Mouse (Mus musculus): ENCODE results near the gene Slc1a2. TPM values are rescaled to one million over a fixed set of nuclear protein-coding genes. Genes with fewer than 3 reads are reported as not detected.

Gene Slc1a2
- total RNA-seq, 1 experiment from 2014 or later = 2.4 TPM

- DNase-seq = peak; percentile 15
These were observed 106.3 kb downstream of the Slc1a2 start for GRCm38 (mm10) chr2:102764602-102765374.

GRCm38 (mm10) chr2:102768267-102768666 is 109.8 kb downstream of the Slc1a2 start:
- no peak for DNase-seq

GRCm38 (mm10) chr2:102771304-102771703 is 112.8 kb downstream of the Slc1a2 start:
- no peak for DNase-seq

DNA sequence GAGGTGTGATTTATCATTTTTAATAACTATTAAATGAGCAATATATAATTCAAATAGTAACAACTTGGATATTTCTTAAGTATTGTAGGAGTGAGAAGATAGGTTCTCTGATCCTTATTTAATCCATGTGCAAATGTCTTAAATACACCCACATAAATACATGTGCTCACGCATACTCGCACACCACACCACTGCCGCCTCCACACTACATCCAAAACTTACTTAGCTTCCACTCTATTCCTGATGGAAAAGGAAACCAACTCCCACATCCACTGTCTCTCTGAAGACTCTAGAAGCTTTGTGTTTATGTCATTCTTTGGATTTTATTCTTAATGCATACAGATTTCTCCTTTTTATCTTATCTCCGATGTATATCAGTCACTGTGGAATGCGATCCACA is 113.8 kb downstream of the Slc1a2 start:
- DNase-seq = no peak

GRCm38 (mm10) chr2:102774700-102775099 is 116.2 kb downstream of the Slc1a2 start:
- no peak for DNase-seq

DNA sequence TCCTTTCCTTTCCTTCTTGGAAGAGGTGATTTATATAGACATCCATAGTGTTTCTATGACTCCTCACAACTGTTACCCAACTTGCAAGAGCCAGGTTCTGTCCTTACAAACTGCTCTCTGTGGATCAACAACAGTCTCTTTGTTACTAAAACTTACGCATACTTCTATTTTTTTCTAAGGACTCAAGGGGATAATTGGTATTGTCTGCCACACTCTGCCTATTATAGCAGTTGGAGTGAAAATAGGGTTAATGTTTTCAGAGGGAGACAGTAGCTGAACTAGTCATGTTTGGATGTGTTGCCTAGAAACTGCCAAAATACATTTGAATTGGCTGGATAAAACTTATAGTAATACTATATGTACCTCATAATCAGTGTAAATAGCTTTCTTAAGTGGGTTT is 117.1 kb downstream of the Slc1a2 start:
- DNase-seq = no peak

GRCm38 (mm10) chr2:102778208-102778607 is 119.7 kb downstream of the Slc1a2 start:
- no peak for DNase-seq

DNA sequence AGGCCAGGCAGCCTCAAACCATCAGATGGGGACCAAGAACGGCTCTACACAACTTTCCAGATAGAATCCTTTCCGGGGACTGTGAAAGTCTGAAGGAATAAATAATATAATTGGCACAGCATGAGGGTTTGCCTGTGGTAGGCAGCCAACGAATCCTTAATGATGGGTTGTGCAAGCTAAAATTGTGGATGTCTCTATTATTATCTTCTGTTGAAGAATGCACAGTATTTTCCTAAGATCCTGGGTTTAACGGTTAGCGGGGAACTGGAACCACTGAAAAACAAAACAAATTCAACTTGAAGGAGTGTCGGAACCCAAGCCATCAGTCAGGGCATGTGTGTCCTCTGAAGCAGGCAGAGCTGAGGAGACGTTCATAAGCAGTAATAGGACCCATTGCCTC is 124.3 kb downstream of the Slc1a2 start:
- no peak for DNase-seq

DNA sequence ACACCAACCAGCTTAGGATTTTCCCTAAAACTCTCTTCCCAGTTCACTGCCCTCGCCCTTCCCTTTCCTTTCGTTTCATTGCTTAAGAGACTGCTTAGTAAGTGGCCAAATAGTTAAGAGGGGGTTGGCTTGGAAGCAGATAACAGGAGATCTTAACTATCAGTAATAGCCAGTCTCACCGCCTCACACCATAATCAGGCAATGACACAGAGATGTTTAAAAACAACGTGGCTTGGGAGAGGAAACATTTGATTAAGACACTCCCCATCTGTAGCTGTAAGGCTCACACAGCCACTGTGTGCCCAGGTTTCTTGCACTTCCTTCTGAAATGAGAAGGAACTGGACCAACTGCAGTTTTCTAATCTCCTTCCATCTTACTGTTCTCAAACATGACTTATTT is 127.2 kb downstream of the Slc1a2 start:
- DNase-seq = no peak

DNA sequence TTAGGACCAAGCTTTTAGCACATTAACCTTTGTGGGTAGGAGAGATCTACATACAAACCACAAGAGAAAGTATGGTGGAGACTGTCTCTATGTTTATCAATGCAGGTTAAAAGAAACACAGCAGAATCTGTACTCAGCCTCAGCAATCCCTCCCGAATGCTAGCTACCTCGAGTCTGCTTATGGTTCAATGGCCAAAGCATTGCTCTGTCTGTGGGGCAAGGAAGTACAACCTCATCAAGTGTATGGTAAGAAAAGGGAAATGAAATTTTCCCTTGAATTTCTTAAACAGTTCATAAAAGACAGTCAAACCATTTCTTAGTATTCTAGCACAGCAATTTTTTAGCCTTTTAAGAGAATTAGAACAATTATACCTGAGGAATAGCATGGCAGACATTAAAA is 133.2 kb downstream of the Slc1a2 start:
- no peak for DNase-seq

DNA sequence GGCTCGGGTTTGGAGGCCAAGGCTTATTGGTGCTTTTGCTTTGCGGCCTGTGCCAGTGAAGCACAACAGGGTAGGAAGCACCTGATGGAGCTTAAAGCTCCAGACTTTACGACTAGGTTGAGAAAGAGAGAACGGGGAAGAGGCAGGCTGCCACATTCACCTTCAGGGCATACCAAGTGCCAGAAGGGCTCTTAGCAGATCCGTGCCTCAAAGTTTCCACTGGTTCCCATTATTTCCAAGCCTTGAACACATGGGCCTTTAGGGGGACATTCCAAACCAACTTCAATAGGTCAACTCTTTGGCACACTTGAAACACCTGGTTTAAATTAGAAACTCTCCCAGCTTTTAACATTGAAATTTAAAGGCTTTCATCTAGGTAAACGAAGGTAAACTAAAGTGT is 134.3 kb downstream of the Slc1a2 start:
- DNase-seq = no peak

DNA sequence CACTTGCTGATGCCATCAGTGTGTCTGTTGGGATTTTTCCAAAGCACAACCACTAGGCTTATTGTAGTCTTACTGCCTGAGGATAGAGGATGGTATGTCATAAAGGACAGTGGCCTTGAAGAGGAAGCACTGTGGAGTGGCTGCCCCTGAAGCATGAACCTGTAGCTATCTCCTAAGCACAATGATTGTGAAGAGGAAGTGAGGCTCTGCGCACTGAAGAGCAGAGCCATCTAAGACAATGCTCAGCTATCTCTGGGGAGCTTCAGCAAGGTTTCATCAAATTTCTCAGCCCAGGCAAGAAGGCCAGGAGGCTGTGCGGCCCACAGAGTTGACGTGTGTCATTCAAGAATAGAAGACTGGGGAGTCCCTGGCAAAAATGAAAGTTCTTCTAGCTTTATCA is 136.6 kb downstream of the Slc1a2 start:
- no peak for DNase-seq

DNA sequence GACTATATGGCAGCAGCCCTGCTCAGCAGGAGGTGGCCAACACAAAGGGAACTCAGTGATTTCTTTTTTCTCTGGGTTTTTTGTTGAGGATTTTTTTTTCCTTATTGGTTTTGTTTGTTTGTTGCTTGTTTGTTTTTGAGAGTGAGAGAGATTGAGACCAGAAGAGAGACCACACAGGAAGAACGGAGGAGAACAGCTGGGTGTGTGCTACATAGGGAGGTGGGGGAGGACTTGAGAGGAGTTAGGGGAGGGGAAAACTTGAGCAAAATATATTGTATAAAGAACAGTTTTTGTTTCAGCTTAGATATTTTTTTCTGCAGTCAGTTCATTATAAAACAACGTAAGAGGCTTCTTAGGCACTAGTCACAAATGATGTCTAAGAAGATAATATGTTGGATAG is 139.7 kb downstream of the Slc1a2 start:
- DNase-seq = no peak

DNA sequence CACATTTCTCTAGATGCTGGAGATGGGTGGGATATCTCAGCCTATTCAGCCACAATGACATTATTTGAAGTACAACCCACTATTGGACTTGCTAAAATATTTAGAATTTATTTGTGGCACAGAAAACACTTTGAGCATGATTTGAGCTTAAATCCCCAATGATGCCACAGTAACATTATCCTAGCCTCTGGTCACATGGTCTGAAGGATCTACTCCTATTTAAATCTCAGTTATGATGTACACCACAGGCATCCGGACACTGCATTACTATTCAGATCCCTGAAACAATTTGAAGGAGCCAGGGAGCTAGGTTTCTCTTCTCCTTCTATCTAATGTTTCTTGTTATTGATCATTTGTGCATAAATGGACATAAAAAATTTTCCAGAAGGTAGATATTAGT is 143.4 kb downstream of the Slc1a2 start:
- no peak for DNase-seq

DNA sequence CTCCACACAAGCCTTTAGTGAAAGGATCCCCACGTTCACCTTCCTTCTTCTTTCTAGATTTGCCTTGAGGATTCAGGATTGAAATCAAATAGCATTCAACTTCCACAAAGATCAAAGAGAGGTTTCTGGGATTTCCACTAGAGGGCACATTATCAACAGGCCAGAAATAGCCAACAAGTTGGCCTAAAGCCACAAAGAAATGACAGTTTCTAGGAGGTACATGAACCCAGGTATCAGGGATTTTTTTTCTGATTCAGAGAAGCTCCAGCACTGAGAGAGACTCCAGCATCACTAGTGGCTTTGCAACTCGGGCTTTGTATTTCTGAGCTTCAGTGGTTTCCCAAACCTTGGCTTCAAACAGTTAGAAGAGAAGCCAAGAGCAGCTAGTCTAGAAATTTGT is 145.7 kb downstream of the Slc1a2 start:
- DNase-seq = peak; percentile 18

GRCm38 (mm10) chr2:102805283-102805682 is 146.8 kb downstream of the Slc1a2 start:
- DNase-seq = no peak

DNA sequence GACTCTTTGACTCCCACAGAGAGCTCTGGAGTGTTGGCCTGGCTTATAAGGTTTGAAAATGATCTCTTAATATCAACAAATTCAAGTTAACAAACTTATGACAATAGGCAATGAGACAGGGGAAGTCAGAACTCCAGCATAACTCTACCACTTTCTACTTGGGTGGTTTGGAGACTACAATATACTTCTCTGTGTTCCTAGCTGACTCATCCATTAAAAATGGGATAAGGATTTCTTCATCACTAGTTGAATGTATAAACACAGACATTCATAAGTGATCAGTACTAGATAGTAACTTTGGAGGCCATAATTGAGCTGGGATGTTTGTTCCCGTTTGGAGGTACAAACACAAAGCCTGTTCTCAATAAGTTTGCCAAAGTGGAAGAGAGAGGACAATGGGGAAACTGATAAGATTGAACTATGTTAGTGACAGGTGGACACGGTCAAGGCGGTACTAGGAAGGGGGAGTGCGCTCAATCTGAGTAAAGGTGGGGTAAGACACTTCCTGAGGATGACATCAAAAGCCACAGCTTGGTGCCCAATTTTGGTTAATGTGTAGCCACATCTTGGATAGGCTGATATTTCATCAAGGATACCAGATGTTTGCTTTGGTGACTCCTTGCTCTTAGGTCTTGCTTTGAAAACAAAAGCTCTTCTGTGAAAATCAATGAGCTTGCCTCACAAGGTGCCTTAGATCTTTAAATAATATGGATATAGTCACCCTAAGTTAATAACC is 147.5 kb downstream of the Slc1a2 start:
- DNase-seq = no peak

DNA sequence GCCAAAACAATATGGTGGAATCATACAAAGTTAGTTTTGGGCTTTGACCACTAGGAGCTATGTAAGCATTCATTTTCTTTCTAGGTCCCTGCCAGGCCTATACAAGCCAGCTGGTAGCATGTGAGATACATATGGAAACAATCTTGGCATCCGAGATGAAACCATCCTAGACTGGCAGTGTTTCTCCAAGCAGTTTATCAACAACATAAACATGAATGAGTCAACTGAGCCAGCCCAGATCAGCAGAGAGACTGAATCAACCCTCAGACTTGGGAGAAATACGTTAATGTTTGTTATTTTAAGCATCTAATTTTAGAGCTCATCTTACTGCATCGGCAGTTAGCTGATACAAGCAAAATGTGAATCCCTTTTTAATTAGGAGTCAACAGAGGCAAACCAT is 149.2 kb downstream of the Slc1a2 start:
- no peak for DNase-seq

- no peak for DNase-seq
These were observed 151.0 kb downstream of the Slc1a2 start for GRCm38 (mm10) chr2:102809436-102809835.

- no peak for DNase-seq
These were observed 154.3 kb downstream of the Slc1a2 start for GRCm38 (mm10) chr2:102812756-102813155.

GRCm38 (mm10) chr2:102815289-102815809 is 156.9 kb downstream of the Slc1a2 start:
- peak; percentile 44 for DNase-seq

GRCm38 (mm10) chr2:102820225-102820711 is 161.8 kb downstream of the Slc1a2 start:
- peak; percentile 4 for DNase-seq

- no peak for DNase-seq
These were observed 162.3 kb downstream of the Slc1a2 start for GRCm38 (mm10) chr2:102820790-102821189.

Measured in adrenal gland, postnatal 14 days (tissue).